Mouse (Mus musculus) T-cell, adult 2 months (primary cell): ENCODE measurements around the gene Pitpna.
"Not testable (repeated sequence)": the region's sequence is repeated elsewhere in the genome, so short reads cannot be mapped to it uniquely, and the experiment has no call there.

Source experiments
- DNase-seq: peaks from one replicate; pipeline ENCODE4 v3.0.0; 2022; ENCODE audit warnings: low spot score

Gene Pitpna

GRCm38 (mm10) chr11:75587493-75588284 lies at the start of gene Pitpna:
Gene Pitpna (plus strand): TSS chr11:75588097.
- peak; percentile 96 for DNase-seq

- DNase-seq, result no peak
These were observed 49.5 kb upstream of the Pitpna start for GRCm38 (mm10) chr11:75538184-75538969.

- DNase-seq, result peak; percentile 65
These were observed 49.0 kb upstream of the Pitpna start for GRCm38 (mm10) chr11:75538970-75539299.

- no peak for DNase-seq
These were observed 47.7 kb upstream of the Pitpna start for GRCm38 (mm10) chr11:75540209-75540608.

GRCm38 (mm10) chr11:75540710-75541581 lies 47.0 kb upstream of the Pitpna start:
- peak; percentile 43 for DNase-seq

GRCm38 (mm10) chr11:75544713-75545112 lies 43.2 kb upstream of the Pitpna start:
- no peak for DNase-seq

- DNase-seq, result no peak
These were observed 41.8 kb upstream of the Pitpna start for GRCm38 (mm10) chr11:75546057-75546456.

GRCm38 (mm10) chr11:75549658-75550111 lies 38.2 kb upstream of the Pitpna start:
- DNase-seq, result no peak

- no peak for DNase-seq
These were observed 37.5 kb upstream of the Pitpna start for GRCm38 (mm10) chr11:75550200-75550946.

GRCm38 (mm10) chr11:75551321-75551720 lies 36.6 kb upstream of the Pitpna start:
- DNase-seq, result no peak

GRCm38 (mm10) chr11:75551961-75552441 lies 35.9 kb upstream of the Pitpna start:
- DNase-seq, result no peak

GRCm38 (mm10) chr11:75552906-75553482 lies 34.9 kb upstream of the Pitpna start:
- no peak for DNase-seq

GRCm38 (mm10) chr11:75556006-75556405 lies 31.9 kb upstream of the Pitpna start:
- not testable (repeated sequence) for DNase-seq

- DNase-seq, result no peak
These were observed 30.8 kb upstream of the Pitpna start for GRCm38 (mm10) chr11:75557142-75557541.

GRCm38 (mm10) chr11:75558101-75558500 lies 29.8 kb upstream of the Pitpna start:
- DNase-seq, result peak; percentile 49

- no peak for DNase-seq
These were observed 27.9 kb upstream of the Pitpna start for GRCm38 (mm10) chr11:75559870-75560504.

GRCm38 (mm10) chr11:75560530-75561409 lies 27.1 kb upstream of the Pitpna start:
- peak; percentile 71 for DNase-seq

GRCm38 (mm10) chr11:75561410-75561791 lies 26.5 kb upstream of the Pitpna start:
- DNase-seq, result no peak

GRCm38 (mm10) chr11:75562840-75563239 lies 25.1 kb upstream of the Pitpna start:
- DNase-seq, result no peak
